Mouse (Mus musculus) kidney, postnatal 10 days (tissue): ENCODE measurements around the gene Col6a3.
A peak's percentile ranks its signal among the peaks of the same experiment; 100 is the strongest.

Experiments used
- DNase-seq: peaks from one replicate; pipeline ENCODE4 v3.0.0; 2021; ENCODE audit warnings: mixed read lengths

Col6a3 gene

DNA sequence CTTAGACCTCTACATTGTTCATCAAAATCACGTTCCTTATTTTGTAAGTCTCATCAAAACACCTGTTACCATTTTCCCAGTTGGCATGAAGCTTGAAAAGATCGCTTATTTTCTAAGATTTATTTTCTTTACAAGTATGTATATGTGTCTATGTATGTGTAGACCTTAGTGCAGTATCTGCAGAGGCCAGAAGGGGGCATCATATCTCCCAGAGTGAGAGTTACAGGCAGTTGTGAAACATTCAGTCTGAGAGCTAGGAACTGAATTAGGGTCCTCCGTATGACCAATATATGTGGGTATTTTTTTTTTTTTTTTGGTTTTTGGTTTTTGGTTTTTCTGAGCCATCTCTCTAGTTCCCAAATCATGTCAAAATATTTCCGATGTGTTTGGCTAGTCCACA, 50.4 kb downstream of the Col6a3 start:
- no peak for DNase-seq

DNA sequence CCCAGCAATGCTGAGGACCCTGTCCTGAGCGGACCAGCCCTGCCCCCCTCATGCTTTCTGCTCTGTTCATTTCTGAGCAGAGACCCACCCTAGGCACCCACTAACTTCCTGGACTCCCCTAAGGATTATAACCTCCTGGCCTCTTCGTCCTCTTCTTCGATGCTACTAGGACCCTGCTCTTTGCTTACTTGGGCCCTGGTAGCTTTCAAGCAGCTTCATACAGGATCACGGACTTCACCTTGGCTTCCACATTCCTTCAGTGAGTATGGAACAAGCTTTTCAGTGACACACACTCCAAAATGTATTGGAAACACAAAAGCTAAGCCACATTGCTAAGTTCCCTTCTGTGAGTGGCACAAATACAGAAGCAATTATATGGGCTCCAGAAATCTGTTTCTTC, 52.8 kb downstream of the Col6a3 start:
- DNase-seq: no peak

DNA sequence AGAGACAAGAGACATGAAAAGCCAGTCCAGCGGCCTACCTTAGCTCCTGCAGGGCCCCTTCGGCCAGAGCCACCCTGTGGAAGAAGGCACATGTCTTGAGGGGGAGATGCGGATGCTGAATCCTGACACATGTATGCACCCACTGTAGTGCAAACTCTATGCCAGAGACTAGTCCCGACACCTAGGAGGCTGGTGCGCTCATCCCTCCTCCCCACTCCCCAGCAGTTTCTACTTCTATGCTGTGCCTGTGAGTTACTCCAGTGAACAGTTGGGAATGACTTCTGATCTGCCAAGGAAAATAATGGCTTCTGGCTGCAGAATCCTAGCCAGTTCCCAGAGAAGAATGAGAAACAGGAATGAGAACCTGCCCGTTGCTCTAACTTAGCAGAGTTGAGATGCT, 54.3 kb downstream of the Col6a3 start:
- no peak for DNase-seq

DNA sequence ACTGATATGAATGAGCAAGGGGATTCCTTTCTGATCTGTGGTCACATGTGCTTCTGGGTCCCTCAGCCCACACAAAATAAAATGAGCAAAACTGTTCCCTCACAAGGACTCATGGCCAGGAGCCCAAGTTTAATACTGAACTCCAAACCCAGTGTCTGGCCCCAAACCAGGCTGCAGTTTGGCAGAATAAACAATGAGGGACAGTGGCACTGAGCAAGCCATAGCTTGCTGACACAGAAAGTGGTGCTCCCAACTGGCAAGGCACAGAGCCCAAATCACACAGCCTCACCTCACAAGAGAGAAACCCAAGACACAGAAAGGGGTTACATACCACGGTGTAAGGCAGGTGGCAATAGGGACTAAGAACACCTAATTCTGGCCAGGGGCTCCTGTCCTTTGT, 63.3 kb downstream of the Col6a3 start:
- no peak for DNase-seq

DNA sequence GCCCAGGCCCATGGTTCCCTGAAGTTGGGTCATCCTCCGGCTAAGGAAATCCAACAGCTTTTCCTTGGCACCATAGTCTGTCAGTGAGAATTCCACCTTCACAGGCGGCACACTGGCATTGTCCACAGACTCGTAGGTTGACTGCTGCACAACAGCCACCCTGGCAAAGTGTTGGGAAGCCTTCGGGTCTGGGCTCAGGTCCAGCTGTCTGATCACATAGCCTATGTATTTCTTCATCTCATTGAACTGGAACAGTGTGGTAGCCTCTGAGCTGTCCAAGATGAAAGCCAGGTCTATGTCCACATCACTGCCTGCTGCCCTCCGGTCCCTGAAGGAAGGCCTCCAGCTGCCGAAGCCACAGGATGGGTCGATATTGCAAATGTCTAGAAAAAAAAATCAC, 64.7 kb downstream of the Col6a3 start:
- no peak for DNase-seq

DNA sequence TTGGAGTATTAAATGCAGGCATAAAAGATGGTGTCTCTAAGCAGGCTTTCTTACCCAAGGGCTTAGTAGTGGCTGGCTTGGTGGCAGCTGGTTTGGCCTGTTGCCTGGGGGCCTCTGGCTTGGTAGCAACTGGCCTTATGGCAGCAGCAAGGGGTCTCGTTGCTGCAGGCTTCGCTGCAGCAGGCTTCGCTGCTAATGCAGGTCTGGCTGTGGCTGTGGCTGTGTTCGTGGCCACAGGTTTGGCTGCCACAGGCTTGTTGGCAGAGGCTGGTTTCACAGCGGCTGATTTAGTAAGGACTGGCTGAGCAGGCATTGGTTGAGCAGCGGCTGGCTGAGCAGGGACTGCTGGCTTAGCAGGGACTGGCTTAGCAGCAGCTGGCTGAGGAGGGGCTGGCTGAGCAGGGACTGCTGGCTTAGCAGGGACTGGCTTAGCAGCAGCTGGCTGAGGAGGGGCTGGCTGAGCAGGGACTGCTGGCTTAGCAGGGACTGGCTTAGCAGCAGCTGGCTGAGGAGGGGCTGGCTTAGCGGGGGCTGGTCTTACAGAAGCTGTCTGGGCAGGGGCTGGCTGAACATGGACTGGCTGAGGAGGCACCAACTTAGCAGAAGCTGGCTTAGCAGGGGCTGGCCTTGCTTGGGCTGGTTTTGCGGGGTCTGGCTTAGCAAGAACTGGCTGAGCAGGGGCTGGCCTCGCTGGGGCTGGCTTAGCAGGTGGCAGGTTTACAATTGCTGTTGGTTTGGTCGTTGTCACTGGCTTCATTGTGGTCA, 68.1 kb downstream of the Col6a3 start:
- DNase-seq: peak; percentile 70

DNA sequence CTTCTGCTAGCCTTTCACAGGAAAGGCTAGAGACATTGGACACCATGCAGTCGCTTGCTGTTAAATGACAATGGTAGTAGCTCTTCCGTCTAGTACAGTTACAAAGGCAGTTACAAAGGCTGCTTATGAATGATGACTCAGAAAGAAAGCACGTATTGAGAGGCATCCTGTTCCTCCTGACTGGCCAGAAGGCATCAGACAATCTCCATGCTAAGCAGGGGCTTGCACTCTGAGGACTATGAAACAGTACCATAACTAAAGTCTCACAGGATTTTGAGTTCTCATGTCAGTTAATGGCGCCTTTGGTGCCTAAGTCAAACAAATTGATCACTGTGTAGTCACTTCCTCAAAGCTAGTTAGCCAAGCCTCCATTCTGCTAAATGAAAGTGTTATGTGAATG, 72.6 kb downstream of the Col6a3 start:
- no peak for DNase-seq

DNA sequence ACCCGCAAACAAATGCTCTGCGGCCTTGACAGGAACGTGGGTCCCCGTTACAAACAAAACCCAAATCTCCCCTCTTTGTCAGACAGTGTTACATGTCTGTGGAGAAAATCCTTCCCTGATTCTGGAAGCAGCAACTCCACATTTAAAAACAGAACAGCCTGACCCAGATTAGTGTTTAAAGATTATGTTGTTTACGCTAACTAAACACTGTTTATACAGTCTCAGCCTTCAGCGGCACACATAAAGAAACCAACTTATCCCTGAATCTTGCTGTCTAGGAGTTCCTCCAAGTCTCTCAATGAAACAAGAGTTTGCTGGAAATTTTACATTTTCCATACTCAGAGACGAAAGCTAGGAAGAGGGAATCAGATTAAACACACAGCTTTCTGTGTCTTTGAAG, 73.7 kb downstream of the Col6a3 start:
- no peak for DNase-seq

DNA sequence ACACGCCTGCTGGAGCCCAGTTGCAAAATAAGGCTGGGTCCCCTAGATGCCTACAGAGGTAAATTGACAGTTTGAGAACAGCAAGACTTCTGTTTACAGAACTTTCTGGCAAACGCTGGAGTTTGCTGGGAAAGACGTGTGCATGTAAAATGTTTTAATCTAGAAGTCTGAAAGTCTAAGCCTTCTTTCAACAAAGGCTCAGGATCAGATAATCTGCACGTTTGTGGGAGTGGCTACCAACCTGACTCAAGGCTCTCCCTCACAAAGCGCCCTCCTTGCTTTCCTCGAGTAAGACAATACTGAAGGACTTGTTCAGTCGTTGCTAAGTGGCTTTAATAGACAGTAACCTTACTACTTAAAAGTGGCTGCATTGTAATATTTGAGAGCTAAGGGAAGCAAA, 74.5 kb downstream of the Col6a3 start:
- no peak for DNase-seq

DNA sequence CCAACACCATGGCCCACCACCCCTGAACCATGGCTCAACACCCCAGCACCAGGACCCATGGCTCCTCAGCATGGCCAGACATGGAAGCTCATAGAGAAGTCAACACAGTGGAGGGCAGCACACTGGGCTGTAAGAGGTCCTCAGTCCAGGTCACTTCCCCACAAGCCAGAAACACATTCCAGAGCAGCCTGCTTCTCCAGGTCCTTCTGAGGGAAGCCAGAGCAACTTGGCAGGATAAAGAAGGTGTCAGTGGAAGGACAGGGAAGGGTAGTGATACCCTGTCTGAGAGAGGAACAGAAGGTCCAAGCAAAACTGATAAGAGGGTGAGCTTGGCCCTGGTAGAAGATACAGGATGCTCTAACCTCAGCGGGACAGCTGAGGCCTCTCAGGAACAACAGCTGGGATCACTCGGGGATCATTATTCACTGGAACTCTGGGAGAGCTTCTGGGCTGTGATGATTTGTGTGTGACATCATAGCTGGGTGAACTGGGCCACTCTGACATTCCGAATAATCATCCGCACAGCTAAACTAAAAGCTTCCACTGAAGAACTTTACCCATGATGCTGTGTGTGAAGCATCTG, 85.6 kb downstream of the Col6a3 start:
- DNase-seq: peak; percentile 68

DNA sequence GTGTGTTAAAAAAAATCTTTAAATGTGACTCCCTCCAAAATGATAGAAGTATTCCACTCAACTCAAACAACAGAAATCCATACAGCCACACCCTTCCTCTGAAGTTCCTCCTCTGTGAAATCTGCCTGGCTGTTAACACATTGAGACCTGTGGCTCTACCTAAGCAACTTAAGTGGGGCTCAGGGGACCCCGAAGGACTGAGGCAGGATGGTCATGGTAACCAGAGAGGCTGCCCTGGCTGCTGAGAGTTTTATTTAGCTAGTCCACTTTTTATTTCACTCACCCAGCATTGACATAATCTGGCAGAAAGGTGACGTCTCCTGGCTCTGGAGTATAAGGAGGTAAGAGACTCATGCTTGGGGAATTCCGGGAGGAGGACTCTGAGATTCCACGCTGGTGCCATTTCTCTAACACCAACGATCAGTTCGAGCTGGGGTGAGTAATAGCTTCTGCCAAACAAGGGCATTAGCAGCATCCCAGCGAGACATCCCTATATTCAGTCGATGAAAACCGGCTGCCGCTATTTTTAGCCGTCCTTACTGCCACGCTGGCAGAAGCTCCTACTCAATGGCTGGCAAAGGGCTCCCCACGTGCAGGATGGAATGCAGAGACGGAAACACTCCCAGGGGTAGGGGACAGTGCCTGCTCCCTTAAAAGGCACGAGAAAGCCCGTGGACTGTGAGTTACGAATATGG, 89.8 kb downstream of the Col6a3 start:
- DNase-seq: no peak

DNA sequence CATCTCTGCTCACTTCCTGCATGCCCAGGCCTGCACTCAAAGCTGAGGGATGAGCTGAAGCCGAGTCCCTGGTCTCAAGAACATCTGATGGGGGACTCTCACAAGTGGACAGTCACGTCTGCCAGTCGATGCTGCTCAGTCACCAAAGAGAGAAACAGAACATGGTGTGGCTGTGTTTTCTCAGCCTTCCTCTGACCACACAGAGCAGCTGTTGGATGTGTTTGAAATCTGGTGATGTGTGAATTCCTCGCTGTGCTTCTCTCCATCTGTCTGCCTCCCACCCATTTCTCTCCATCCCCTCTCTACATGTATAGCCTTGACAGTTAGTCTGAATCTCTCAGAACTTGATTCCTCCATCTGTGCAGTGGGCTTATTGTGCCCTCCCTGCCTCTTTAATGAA, 92.5 kb downstream of the Col6a3 start:
- DNase-seq: no peak

DNA sequence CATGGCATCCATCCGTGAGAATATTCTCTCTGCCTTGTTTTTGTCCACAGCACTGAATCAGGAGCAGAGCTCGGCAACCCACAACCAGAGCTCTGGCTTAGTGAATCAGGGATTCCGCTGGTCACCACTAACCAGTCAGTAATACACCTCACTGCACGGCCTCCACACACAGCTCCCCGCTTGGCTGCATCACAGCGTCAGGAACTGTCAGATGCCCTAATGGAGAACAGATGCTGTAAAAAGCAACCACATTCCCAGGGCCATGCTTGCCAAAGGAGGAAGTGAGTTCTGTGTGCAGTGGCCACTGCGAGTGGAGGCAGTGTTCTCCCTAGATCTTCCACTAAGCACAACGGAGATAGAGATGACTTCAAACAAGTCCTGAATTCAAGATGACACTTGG, 93.6 kb downstream of the Col6a3 start:
- DNase-seq: peak; percentile 60

DNA sequence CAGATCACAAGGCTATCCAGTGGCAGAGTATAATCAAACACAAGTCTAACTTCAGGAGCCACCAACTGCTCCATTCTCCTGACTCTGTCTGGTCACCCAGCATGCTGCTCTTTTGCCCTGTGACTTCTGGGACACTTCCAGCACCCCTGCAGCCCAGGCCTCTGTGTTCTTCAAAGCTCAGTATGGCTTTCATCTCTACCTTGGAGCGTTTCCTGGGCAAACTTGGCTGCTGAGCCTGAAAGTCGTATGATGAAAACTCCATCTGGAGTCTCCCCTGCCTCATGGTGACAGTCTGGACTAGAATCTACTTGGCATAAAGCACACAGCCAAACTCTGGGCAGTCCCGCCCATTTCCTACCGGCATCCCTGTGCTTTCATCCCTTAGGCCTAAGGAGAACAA, 95.2 kb downstream of the Col6a3 start:
- no peak for DNase-seq

DNA sequence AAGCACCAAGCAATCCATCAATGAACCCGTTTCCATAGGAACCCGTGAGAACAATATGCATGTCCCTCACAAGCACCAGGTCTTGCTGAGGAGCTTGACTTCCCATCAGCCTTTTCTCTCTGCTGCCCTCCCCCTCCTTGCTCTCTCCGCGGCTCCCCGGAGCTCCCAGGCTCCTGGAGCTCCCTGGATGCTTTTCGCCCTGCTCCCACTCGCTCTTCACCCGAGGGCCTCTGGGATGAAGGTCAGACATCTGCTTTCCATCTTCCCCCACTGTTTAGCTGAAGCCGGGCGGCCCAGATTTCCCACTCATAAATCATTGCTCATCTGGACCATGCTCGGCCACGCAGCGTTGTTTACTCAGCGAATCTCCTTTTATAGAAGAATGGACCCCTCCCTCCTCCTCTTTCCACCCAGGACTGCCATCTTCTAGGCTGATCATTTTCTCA, 99.8 kb downstream of the Col6a3 start:
- peak; percentile 83 for DNase-seq

DNA sequence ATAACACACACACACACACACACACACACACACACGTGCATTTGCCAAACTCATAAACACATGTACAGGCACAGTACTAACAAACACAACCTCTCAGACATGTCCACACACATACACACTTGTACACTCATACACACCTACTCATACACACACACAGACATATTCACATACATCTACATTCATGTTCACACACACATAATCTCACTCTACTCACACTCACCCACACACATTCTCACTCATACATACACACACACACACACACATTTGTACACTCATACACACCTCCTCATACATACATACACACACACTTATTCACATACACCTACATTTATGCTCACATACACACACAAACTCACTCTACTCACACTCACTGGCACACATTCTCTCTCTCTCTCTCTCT, 100.3 kb downstream of the Col6a3 start:
- no peak for DNase-seq

DNA sequence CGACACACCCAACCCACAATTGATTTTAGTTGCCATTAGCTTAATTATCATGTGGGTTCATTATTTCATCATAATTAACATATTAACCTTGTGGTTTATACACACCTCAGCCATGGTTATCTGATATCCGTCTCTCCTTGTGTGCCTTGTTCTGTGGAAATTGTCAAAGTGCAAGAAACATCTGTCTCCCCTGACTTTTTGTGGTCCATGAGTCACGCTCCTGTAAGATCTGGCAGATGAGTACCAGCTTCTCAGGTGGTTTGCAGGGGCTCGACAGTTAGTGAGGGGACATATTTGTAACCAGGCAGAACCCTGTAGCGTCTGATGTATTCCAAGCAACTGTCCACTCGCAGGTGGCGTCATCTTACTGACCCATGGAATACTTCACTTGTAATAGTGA, 101.1 kb downstream of the Col6a3 start:
- DNase-seq: no peak

DNA sequence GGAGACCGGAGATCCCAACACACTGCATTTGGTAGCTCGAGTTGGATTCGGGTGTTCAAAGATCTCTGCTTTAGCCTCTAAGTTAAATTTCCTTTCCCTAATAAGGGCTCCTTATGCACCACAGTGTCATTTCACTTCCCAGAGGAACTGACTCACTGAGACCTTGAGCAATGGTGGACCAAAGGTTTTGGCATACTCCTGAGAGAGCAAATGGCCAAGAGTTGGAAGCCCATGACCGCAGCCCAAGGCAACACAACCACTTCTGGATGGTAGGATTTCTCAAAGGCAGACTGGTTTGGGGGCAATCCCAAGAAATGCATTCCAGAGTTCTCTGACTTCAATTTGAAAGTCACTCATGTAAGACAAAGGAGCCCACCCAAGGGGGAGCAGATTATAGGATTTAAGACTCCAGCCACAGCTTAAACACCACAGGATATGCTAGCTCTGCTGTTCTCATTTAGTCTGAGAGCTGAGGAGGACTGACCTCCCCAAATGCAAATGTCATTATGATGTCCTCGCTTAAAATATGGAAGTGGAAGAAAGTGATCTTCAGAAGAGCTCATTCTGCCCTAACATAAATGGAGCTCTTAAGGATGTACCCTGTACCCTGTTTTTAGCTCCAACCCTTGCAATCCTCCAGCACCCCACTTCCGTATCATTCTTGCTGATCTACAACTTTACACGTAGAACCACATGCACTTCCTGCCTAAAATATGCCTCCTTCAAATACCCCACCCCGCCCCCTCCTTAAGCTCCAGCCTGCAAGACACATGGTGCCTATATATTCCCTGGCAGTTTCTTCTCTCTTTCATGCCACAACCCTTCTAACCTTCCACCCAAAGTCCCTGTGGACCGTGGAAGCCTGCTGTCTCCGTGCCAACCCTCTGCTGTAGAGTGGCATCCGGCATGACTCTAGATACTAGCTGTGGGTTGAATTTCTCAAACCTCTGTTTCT, 103.3 kb downstream of the Col6a3 start:
- no peak for DNase-seq

DNA sequence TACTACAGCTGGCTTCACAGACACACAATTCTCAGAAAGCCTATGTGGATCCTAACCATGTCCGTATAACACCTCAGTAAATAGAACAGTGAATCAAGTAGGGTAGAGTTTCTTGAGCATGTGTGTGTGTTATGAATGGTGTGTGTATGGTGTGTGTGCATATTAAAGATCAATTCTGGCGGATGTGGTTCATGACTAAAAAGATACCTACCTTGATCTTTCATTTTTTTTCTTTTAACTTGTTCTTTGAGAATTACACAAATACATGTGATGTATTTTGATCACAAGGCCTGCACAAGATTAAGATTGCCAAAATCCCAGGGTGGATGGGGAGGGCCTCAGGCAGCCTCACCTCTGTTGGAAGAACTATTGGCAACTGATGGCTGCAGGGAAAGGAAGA, 104.9 kb downstream of the Col6a3 start:
- DNase-seq: no peak

DNA sequence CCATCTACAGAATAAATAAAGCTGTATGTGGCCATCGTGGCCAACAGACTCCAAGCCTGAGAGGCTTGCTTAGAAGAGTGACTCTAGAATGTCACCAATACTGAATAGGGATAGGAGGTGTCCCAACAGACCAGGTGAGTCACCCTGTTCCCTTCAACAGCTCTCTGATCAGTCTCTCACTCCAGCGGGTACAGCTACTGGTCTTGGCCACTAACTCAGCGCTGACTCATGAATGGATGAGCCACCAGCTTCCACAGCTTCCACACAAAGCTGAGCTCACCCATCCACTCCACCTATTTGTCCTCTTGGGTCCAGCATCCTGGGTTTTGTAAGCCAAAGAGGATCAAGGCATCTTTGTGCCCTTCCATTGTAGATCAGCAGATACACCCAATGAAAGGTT, 114.3 kb downstream of the Col6a3 start:
- DNase-seq: no peak

DNA sequence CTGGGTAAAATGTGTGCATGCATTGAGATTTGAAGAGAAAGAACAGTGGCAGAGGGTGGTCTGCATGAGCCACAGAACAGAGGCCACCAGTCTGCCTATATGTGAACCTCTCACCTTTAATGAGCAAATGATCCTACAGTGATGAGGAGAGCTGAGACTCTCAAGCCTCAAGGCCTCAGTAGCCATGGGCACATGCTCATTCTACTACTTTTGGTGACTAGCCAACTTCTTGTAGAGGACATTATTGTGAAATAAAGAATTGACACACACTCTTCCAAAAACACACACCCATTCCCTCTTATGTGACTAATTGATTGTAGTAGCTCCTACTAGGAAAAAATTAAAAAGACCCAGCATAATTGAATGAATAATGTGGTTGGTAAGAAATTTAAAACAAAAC, 120.0 kb downstream of the Col6a3 start:
- no peak for DNase-seq

DNA sequence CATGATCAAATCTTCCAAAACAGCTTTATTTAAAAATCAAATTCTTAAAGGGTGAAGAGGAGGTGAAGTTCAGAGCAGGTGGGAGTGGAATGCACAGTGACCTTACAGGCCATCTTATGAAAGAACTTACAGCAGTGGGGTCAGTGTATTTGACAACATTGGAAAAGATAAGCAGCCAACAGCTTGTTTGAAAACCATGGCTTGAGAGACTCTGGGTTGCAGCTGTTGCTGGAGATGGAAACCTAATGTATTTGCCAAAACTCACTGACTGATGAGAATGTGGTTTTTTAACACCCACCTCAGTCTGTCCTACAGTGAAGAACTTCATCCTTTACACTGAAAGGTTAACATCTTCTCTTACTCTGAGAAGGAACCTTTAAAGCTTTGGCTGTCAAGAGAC, 120.4 kb downstream of the Col6a3 start:
- no peak for DNase-seq

DNA sequence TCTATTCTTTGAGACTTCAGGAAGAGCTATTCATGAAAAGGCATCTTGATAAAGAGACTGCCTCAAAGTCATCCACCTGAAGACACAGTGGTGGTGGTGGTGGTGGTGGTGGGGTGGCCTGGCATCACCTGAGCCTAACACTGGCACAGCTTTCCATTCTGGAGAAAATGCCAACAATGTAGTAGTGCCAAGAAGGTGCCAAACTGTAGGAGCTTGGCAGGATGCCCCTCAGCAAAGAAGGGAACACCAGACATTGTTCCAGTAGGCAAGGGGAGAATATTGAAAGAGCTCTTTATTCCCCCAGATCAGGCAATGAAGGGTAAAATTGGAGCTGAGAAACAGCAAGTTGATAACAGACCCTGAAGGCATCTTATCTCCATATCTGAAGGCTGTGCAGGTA, 121.8 kb downstream of the Col6a3 start:
- DNase-seq: no peak
